Mouse (Mus musculus): ENCODE results near the gene Nr2c1.

The Nr2c1 gene

GRCm38 (mm10) chr10:94210718-94211618, 63.1 kb downstream of the Nr2c1 start:
- no peak for DNase-seq (ENCODE audit: low spot score in 2 of 2)

GRCm38 (mm10) chr10:94211725-94212124, 63.9 kb downstream of the Nr2c1 start:
- DNase-seq (ENCODE audit: low spot score in 2 of 2): no peak

- DNase-seq (ENCODE audit: low spot score in 2 of 2): no peak
Observed at GRCm38 (mm10) chr10:94225026-94225750, 77.4 kb downstream of the Nr2c1 start.

DNA sequence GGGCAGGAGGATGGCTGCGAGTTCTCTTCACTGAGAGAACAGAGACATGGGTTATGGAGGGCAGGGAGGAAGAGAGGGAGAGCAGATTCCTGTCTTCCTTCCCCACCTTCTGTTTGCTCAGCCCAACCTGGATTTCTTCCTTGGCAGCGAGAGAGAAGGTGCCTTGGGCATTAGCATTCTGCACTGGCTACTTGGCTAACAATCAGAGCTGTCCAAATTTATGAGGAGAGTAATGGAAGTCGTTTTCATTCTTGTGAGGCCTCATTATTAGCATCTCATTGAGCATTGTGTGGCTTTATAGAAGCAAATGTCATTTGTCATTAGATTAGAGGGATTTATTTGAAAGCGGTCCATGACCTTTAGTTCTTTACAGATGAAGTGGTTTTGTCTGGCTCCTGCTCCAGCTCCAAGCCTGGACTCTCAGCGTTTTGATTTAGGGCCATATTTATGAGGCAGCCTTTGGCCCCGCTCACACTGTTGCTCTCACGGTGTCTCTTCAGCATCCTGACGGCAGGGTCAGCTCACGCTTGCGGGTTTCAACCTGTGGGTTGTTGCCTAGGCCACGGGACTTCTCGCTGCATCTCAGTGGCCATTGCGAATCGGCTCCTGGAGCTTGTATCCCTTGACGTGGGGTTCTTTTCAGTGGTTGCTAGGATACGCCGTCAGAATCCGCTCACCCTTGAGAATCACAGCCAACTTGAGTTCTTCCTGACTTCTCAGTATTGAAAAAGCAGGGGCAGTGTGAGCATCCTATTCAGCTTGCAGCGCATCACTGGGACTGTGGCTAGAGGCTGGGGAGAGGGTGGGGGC, 82.6 kb downstream of the Nr2c1 start:
- no peak for DNase-seq (ENCODE audit: low spot score in 2 of 2)

DNA sequence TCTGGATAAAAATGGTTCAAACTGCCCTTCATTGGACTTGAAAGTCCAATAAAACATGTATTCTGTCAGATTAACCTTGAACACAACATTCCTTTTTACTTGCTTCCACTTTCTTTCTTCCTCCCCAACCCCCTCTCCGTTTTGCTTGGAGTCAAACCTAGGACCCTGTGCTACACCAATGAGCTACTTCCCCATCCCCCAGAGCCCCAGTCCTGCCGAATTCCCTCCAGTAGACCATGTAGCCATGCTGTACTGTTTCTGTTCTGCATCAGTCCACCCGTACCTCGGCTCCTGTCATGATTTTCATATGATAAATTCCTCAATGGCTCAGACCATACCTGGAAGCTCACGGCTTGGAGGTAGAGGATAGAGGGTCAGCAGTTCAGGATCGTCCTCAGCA, 83.2 kb downstream of the Nr2c1 start:
- no peak for DNase-seq (ENCODE audit: low spot score in 2 of 2)

DNA sequence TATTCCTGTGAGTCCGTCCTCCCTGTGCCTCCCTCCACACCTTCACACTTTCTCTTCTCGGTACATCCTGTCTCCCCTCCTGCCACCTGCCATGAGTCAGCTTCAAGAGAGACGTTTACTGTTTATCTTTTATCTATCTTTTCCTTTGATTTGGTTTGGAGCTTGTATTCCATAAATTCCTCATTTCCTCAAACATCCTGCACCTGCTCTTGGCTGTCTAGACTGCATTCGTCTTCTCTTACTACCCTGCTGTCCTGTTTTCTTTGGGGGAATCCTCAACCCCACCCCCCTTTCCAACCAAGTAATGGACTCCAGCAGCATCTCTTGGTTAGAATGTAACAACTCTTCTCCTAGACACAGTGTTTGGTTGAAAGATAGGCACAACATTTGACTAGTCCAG, 87.4 kb downstream of the Nr2c1 start:
- peak in 1 of 2 experiments; percentile 32 for DNase-seq (ENCODE audit: low spot score in 2 of 2)

GRCm38 (mm10) chr10:94241346-94241745, 93.5 kb downstream of the Nr2c1 start:
- no peak for DNase-seq (ENCODE audit: low spot score in 2 of 2)

Data from urinary bladder, postnatal 4 days (tissue).